Mouse (Mus musculus) CH12.LX (cell line): Measurements from ENCODE around the gene Sdf2l1. TPM values are rescaled to one million over a fixed set of nuclear protein-coding genes. Genes with fewer than 3 reads are reported as not detected.

Source experiments
- DNase-seq: peaks from one replicate; pipeline ENCODE4 v3.0.0-alpha.2; 2013; ENCODE audit errors: extremely low read depth
- H3K27ac ChIP-seq: 2 replicates; pipeline ENCODE4 v1.5.1; 2012; ENCODE audit warnings: low read depth, mild to moderate bottlenecking, control low read depth, moderate library complexity; ENCODE audit not compliant: insufficient read depth
- H3K27me3 ChIP-seq: replicated peaks from 2 replicates; pipeline ENCODE3; 2012; ENCODE audit warnings: inconsistent platforms
- H3K36me3 ChIP-seq, 2 experiments: replicated peaks in 1 of 2; 2 replicates each; pipeline versions ENCODE3 to v1.6.1; 2012; ENCODE audit warnings: inconsistent platforms in 1 of 2, low read length in 1 of 2, mild to moderate bottlenecking in 1 of 2, mixed read lengths in 1 of 2, moderate library complexity in 1 of 2; ENCODE audit not compliant: control insufficient read depth in 1 of 2, insufficient read depth in 1 of 2
- H3K4me1 ChIP-seq, 2 experiments: 2 replicates each; pipeline ENCODE4 v1.6.1; 2012; ENCODE audit warnings: inconsistent platforms in 1 of 2, moderate library complexity in 1 of 2; ENCODE audit not compliant: insufficient read depth in 2 of 2, control insufficient read depth in 1 of 2
- H3K4me2 ChIP-seq: 2 replicates; pipeline ENCODE4 v1.6.1; 2012; ENCODE audit warnings: low read depth, mild to moderate bottlenecking, control low read depth; ENCODE audit not compliant: poor library complexity, insufficient read depth, severe bottlenecking
- H3K4me3 ChIP-seq, 3 experiments: fragments of 150-350 bp in 1 of 3; sonication (generic) in 1 of 3; replicated peaks in 1 of 3; 2 replicates each; pipeline versions ENCODE3 to v1.5.1; 2011 to 2012; ENCODE audit warnings: low read depth in 2 of 3, low read length in 2 of 3, mild to moderate bottlenecking in 2 of 3, moderate library complexity in 2 of 3, control low read depth in 1 of 3, improper control_type of control experiment in 1 of 3, inconsistent platforms in 1 of 3, mixed read lengths in 1 of 3; ENCODE audit not compliant: poor library complexity in 1 of 3
- H3K79me2 ChIP-seq: replicated peaks from 2 replicates; pipeline ENCODE4 v1.6.1; 2012; ENCODE audit warnings: mild to moderate bottlenecking, moderate library complexity; ENCODE audit not compliant: control insufficient read depth, poor library complexity, insufficient read depth, severe bottlenecking; ENCODE audit errors: extremely low read depth
- H3K9ac ChIP-seq: 2 replicates; pipeline ENCODE4 v1.6.1; 2012; ENCODE audit warnings: low read depth, mild to moderate bottlenecking, control low read depth, moderate library complexity; ENCODE audit not compliant: insufficient read depth
- H3K9me3 ChIP-seq: replicated peaks from 2 replicates; pipeline ENCODE3; 2012; ENCODE audit warnings: low read length, inconsistent platforms, mixed read lengths
- BHLHE40 ChIP-seq: IDR thresholded peaks from 2 replicates; pipeline ENCODE4 v1.6.1; 2011; ENCODE audit warnings: mild to moderate bottlenecking, low read depth, low read length, improper control_type of control experiment
- CHD2 ChIP-seq: IDR thresholded peaks from 2 replicates; pipeline ENCODE4 v1.6.1; 2011; ENCODE audit warnings: low read length, improper control_type of control experiment
- CTCF ChIP-seq, 2 experiments: IDR thresholded peaks in 1 of 2; conservative IDR thresholded peaks in 1 of 2; 2 replicates each; pipeline ENCODE4 v1.5.1; 2011 to 2012; ENCODE audit warnings: low read depth in 2 of 2, low read length in 2 of 2, improper control_type of control experiment in 1 of 2, inconsistent platforms in 1 of 2, mild to moderate bottlenecking in 1 of 2, moderate library complexity in 1 of 2
- E2F4 ChIP-seq: IDR thresholded peaks from 2 replicates; pipeline ENCODE4 v1.6.1; 2011; ENCODE audit warnings: low read depth, low read length, improper control_type of control experiment; ENCODE audit not compliant: insufficient replicate concordance
- ELF1 ChIP-seq: IDR thresholded peaks from 2 replicates; pipeline ENCODE4 v1.6.1; 2014; ENCODE audit warnings: low read depth, mild to moderate bottlenecking, inconsistent platforms, low read length, improper control_type of control experiment
- EP300 ChIP-seq: IDR thresholded peaks from 2 replicates; pipeline ENCODE4 v1.6.1; 2011; ENCODE audit warnings: low read length, improper control_type of control experiment
- ETS1 ChIP-seq: conservative IDR thresholded peaks from 2 replicates; pipeline ENCODE4 v1.6.1; 2012; ENCODE audit warnings: low read depth, mild to moderate bottlenecking, inconsistent platforms, low read length, improper control_type of control experiment, moderate library complexity
- HCFC1 ChIP-seq: IDR thresholded peaks from 2 replicates; pipeline ENCODE4 v1.6.1; 2012; ENCODE audit warnings: low read depth, mild to moderate bottlenecking, inconsistent platforms, low read length, improper control_type of control experiment
- IRF4 ChIP-seq: IDR thresholded peaks from 2 replicates; pipeline ENCODE4 v1.6.1; 2014; ENCODE audit warnings: low read depth, mild to moderate bottlenecking, inconsistent platforms, low read length, improper control_type of control experiment
- JUN ChIP-seq: IDR thresholded peaks from 2 replicates; pipeline ENCODE4 v1.6.1; 2011; ENCODE audit warnings: low read depth, mild to moderate bottlenecking, low read length, improper control_type of control experiment, moderate library complexity; ENCODE audit not compliant: insufficient read depth
- JUND ChIP-seq: conservative IDR thresholded peaks from 2 replicates; pipeline ENCODE4 v1.6.1; 2011; ENCODE audit warnings: low read depth, low read length, improper control_type of control experiment
- MAFK ChIP-seq: IDR thresholded peaks from 2 replicates; pipeline ENCODE4 v1.6.1; 2011; ENCODE audit warnings: low read length, improper control_type of control experiment; ENCODE audit not compliant: insufficient replicate concordance
- MAZ ChIP-seq: IDR thresholded peaks from 2 replicates; pipeline ENCODE4 v1.6.1; 2012; ENCODE audit warnings: low read depth, mild to moderate bottlenecking, inconsistent platforms, low read length, improper control_type of control experiment, moderate library complexity
- MEF2A ChIP-seq: IDR thresholded peaks from 2 replicates; pipeline ENCODE4 v1.6.1; 2014; ENCODE audit warnings: low read depth, mild to moderate bottlenecking, inconsistent platforms, low read length, improper control_type of control experiment, borderline replicate concordance
- MXI1 ChIP-seq: IDR thresholded peaks from 2 replicates; pipeline ENCODE4 v1.6.1; 2011; ENCODE audit warnings: mild to moderate bottlenecking, low read depth, low read length, improper control_type of control experiment
- MYC ChIP-seq: IDR thresholded peaks from 2 replicates; pipeline ENCODE4 v1.6.1; 2011; ENCODE audit warnings: low read depth, mild to moderate bottlenecking, improper control_type of control experiment, low read length
- NELFE ChIP-seq: IDR thresholded peaks from 2 replicates; pipeline ENCODE4 v1.6.1; 2011; ENCODE audit warnings: low read depth, low read length, improper control_type of control experiment
- NRF1 ChIP-seq: IDR thresholded peaks from 2 replicates; pipeline ENCODE4 v1.6.1; 2014; ENCODE audit warnings: low read depth, mild to moderate bottlenecking, inconsistent platforms, low read length, improper control_type of control experiment, moderate library complexity
- PAX5 ChIP-seq: IDR thresholded peaks from 2 replicates; pipeline ENCODE4 v1.6.1; 2012; ENCODE audit warnings: low read length, inconsistent platforms, mixed read lengths
- POLR2A ChIP-seq: IDR thresholded peaks from 2 replicates; pipeline ENCODE4 v1.6.1; 2011; ENCODE audit warnings: low read depth, mild to moderate bottlenecking, improper control_type of control experiment, low read length
- POLR2AphosphoS2 ChIP-seq: IDR thresholded peaks from 2 replicates; pipeline ENCODE4 v1.6.1; 2011; ENCODE audit warnings: low read depth, low read length, improper control_type of control experiment
- RAD21 ChIP-seq: IDR thresholded peaks from 2 replicates; pipeline ENCODE4 v1.6.1; 2011; ENCODE audit warnings: low read depth, mild to moderate bottlenecking, low read length, improper control_type of control experiment, moderate library complexity
- SMC3 ChIP-seq: IDR thresholded peaks from 2 replicates; pipeline ENCODE4 v1.6.1; 2011; ENCODE audit warnings: low read depth, low read length, improper control_type of control experiment
- TCF12 ChIP-seq: IDR thresholded peaks from 2 replicates; pipeline ENCODE4 v1.6.1; 2014; ENCODE audit warnings: low read depth, mild to moderate bottlenecking, inconsistent platforms, low read length, improper control_type of control experiment
- UBTF ChIP-seq: IDR thresholded peaks from 2 replicates; pipeline ENCODE4 v1.6.1; 2012; ENCODE audit warnings: low read depth, mild to moderate bottlenecking, inconsistent platforms, low read length, improper control_type of control experiment, moderate library complexity
- ZKSCAN1 ChIP-seq: IDR thresholded peaks from 2 replicates; pipeline ENCODE4 v1.6.1; 2012; ENCODE audit warnings: low read depth, inconsistent platforms, low read length, improper control_type of control experiment, borderline replicate concordance
- ZMIZ1 ChIP-seq: IDR thresholded peaks from 2 replicates; pipeline ENCODE4 v1.6.1; 2012; ENCODE audit warnings: low read depth, mild to moderate bottlenecking, inconsistent platforms, low read length, improper control_type of control experiment
- ZNF384 ChIP-seq: IDR thresholded peaks from 2 replicates; pipeline ENCODE4 v1.6.1; 2012; ENCODE audit warnings: low read depth, low read length, improper control_type of control experiment, inconsistent platforms
- dilution Hi-C: fragments of 300-500 bp; cut with MboI; formaldehyde crosslinking; loops from 2 replicates; pipeline ENCODE4 v1.14.3; 2020; ENCODE audit warnings: low sequenced_read_pairs; ENCODE audit not compliant: extremely low pct_unique_long_range_greater_than_20kb, extremely low pct_ligation_motif_present
- in situ Hi-C: fragments of 300-500 bp; cut with MboI; formaldehyde crosslinking; loops from 3 replicates; pipeline ENCODE4 v1.14.3; 2019; ENCODE audit warnings: low sequenced_read_pairs, low pct_ligation_motif_present, low pct_unique_long_range_greater_than_20kb, mixed read lengths
- polyA plus RNA-seq: library from polyadenylated mRNA; unstranded; fragments of >175 nt; gene quantifications from 2 replicates; pipeline ENCODE4 v1.2.1, GENCODE M21; 2012; ENCODE audit warnings: low read depth; ENCODE audit not compliant: insufficient read length
- total RNA-seq, 2 experiments: library from RNA; depleted of rRNA; stranded (reverse); fragments of 300-350 nt in 1 of 2; fragments of >200 nt in 1 of 2; gene quantifications; 2 replicates each; pipeline ENCODE4 v1.2.3; 2012 to 2014

The Sdf2l1 gene
- total and polyA plus RNA-seq, 3 experiments: 159 to 235 (median 168) TPM

DNA sequence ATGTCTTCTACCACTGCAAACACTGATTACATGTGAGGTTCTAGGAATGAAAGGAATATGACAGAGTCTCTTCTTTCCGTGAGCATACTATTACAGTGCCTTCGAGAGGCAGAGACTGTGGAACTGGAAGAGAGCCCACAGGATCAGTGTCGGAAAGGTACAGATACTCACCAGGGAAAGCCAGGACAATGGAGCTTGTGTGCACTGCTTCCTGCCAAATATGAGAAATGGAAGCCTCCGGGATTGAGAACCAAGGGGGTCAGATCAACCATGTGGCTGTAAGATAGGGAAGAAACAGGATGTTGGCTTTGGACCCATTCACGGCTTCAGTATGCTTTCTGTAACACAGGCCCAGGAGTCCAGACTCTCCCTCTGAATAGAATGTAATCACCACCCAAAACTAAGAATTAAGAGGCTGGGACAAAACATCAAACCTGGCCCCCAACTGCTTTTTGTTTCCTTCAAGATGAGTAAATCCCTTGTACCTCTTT is 14.8 kb downstream of the Sdf2l1 start:
- Histone ChIP-seq H3K9ac (no peak overlapping the region), H3K4me1 (peaks cover 0 to 4% of the 10 kb centered on the region in 2 experiments; a peak in 1 of 4 replicates), H3K27ac (no peak overlapping the region), H3K79me2 (no peaks in the 10 kb centered on the region), H3K4me3 (no peak overlapping the region), H3K36me3 (peaks cover 67 to 93% of the 10 kb centered on the region in 2 experiments), H3K4me2 (no peak overlapping the region), H3K9me3 (no peaks in the 10 kb centered on the region), H3K27me3 (no peaks in the 10 kb centered on the region)
- no peak for DNase-seq
- TF ChIP-seq MAZ (no peak), POLR2AphosphoS2 (no peak), RAD21 (no peak), MYC (no peak), NRF1 (no peak), JUN (no peak), POLR2A (no peak), ETS1 (no peak), MXI1 (no peak), SMC3 (no peak), HCFC1 (no peak), TCF12 (no peak)
- in situ Hi-C loops: no loop called here
- dilution Hi-C loops: no loop called here

DNA sequence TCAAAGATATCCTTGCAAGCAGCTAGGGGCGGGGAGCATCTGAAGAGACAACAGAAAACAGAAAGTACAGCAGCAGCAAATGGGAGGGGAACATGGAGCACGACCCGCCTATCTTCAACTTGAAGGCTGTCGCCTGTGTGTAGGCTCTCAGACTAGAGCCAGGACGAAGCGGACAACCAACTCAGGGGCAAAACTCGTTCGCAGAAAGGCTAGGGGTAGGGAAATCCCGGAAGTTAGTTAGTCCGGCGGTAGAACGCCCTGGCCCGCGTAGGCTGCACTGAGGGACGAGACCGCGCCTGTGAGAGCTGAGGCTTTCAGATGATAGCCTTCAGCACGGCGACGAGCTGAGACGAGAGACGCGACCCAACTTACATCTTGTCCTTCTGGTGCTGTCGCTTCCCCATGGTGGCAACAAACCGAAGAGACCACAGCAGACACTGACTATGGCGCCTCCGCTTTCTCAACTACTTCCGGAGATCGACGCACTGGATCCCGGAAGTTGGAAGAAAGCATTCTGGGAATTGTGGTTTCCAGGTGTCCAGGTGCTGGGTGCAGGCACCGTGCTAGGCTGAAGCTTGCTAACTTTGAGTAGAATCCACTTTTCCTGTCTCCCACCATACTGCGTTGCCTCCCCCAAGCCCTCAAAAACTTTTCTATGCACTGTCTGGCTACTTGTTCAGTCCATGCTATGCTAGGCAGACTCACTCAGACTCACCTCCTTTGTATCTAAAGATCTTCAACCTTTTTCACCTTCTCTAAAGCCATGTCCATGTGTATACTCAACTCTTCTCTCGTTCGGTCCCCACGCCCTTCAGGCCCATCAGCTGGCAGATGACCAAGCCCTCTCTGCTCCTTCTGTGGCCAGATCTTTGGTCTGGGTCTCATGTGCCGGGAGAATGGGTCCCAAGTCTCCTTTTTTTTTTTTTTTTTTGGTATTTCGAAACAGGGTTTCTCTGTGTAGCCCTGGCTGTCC is 21.1 kb downstream of the Sdf2l1 start, which contains the start of gene Ppil2:
Gene Ppil2 (minus strand): TSS at position 487 of the 973 bp plus-strand sequence.
- in situ Hi-C loops: no loop called here
- H3K4me1 ChIP-seq: peaks cover 5 to 21% of the 10 kb centered on the region in 2 experiments
- no peak for TF ChIP-seq MAFK
- no peak for TF ChIP-seq UBTF
- peak; percentile 65 for TF ChIP-seq MXI1
- TF ChIP-seq ZMIZ1: peak; percentile 86
- peak; percentile 63 for TF ChIP-seq IRF4
- TF ChIP-seq ETS1: no peak
- TF ChIP-seq PAX5: no peak
- peak; percentile 49 for TF ChIP-seq NRF1
- 0 out of 2 replicates have a peak, but pooled peaks have one; percentile 11 for TF ChIP-seq EP300
- peak; percentile 67 for TF ChIP-seq CHD2
- TF ChIP-seq NELFE: peak; percentile 93
- TF ChIP-seq SMC3: no peak
- peak; percentile 90 for TF ChIP-seq MYC
- 0 out of 2 replicates have a peak, but pooled peaks have one; percentile 5 for TF ChIP-seq BHLHE40
- no peak for TF ChIP-seq ZKSCAN1
- peak; percentile 59; the same call in 1 of the 2 replicates for TF ChIP-seq MEF2A
- no peak for TF ChIP-seq CTCF (conservative IDR thresholded peaks at IDR 0.05 in 1 of 2, IDR thresholded peaks at IDR 0.05 in 1 of 2; ENCODE audit: low read depth in 2 of 2, low read length in 2 of 2)
- TF ChIP-seq E2F4: peak; percentile 67; the same call in 1 of the 2 replicates
- no peak; the same call in 1 of the 2 replicates for TF ChIP-seq JUND
- peak; percentile 62 for TF ChIP-seq ZNF384
- peak; percentile 97 for TF ChIP-seq ELF1
- no peak for TF ChIP-seq RAD21
- peak; percentile 91 for TF ChIP-seq POLR2AphosphoS2
- peak; percentile 89 for TF ChIP-seq TCF12
- no peak for TF ChIP-seq JUN

More for the DNA sequence above, 21.1 kb downstream of the Sdf2l1 start, which contains the start of gene Ppil2:
- H3K9me3 ChIP-seq: no peaks in the 10 kb centered on the region
- H3K27me3 ChIP-seq: no peaks in the 10 kb centered on the region
- peaks cover 24% of the 10 kb centered on the region for H3K79me2 ChIP-seq
- H3K9ac ChIP-seq: peak within 1 kb of the TSS; percentile 46
- H3K4me2 ChIP-seq: peak within 1 kb of the TSS; percentile 85
- H3K4me3 ChIP-seq: peak within 1 kb of the TSS; percentile 73 to 86 (median 74)
- peaks cover 35 to 65% of the 10 kb centered on the region in 2 experiments for H3K36me3 ChIP-seq
- dilution Hi-C loops: no loop called here
- peak within 1 kb of the TSS; percentile 53 for H3K27ac ChIP-seq
- peak; percentile 92 for DNase-seq
